Mouse (Mus musculus) testis, postnatal 14 days (tissue): ENCODE data around the gene Arfgap2.
A peak's percentile ranks its signal among the peaks of the same experiment; 100 is the strongest.

Experiments used
- DNase-seq: peaks from one replicate; pipeline ENCODE4 v3.0.0; 2021; ENCODE audit warnings: low spot score

Arfgap2 gene

GRCm38 (mm10) chr2:91259493-91259892 lies 5.3 kb upstream of the Arfgap2 start:
- DNase-seq: no peak

- peak; percentile 15 for DNase-seq
These were observed 798 bp upstream of the Arfgap2 start for GRCm38 (mm10) chr2:91263692-91264660.

GRCm38 (mm10) chr2:91268042-91268441 lies 3.3 kb downstream of the Arfgap2 start:
- no peak for DNase-seq

- DNase-seq: no peak
These were observed 3.9 kb downstream of the Arfgap2 start for GRCm38 (mm10) chr2:91268706-91269105.

GRCm38 (mm10) chr2:91269687-91270133 lies 4.9 kb downstream of the Arfgap2 start:
- no peak for DNase-seq

GRCm38 (mm10) chr2:91278749-91279371 lies 14.1 kb downstream of the Arfgap2 start:
- DNase-seq: no peak

- no peak for DNase-seq
These were observed 14.6 kb downstream of the Arfgap2 start for GRCm38 (mm10) chr2:91279372-91279755.

GRCm38 (mm10) chr2:91281366-91281765 lies 16.6 kb downstream of the Arfgap2 start:
- DNase-seq: no peak

GRCm38 (mm10) chr2:91283972-91284371 lies 19.2 kb downstream of the Arfgap2 start:
- no peak for DNase-seq

- no peak for DNase-seq
These were observed 19.8 kb downstream of the Arfgap2 start for GRCm38 (mm10) chr2:91284375-91285199.

- DNase-seq: peak; percentile 61
These were observed 21.2 kb downstream of the Arfgap2 start for GRCm38 (mm10) chr2:91285885-91286505.

GRCm38 (mm10) chr2:91287563-91287962 lies 22.8 kb downstream of the Arfgap2 start:
- DNase-seq: no peak

- peak; percentile 40 for DNase-seq
These were observed 26.6 kb downstream of the Arfgap2 start for GRCm38 (mm10) chr2:91291197-91292007.

GRCm38 (mm10) chr2:91294226-91294625 lies 29.5 kb downstream of the Arfgap2 start:
- no peak for DNase-seq

- no peak for DNase-seq
These were observed 31.1 kb downstream of the Arfgap2 start for GRCm38 (mm10) chr2:91295895-91296294.

GRCm38 (mm10) chr2:91299156-91299555 lies 34.4 kb downstream of the Arfgap2 start:
- no peak for DNase-seq

- DNase-seq: no peak
These were observed 36.0 kb downstream of the Arfgap2 start for GRCm38 (mm10) chr2:91300784-91301183.

GRCm38 (mm10) chr2:91301836-91302235 lies 37.1 kb downstream of the Arfgap2 start:
- no peak for DNase-seq

GRCm38 (mm10) chr2:91302845-91303244 lies 38.1 kb downstream of the Arfgap2 start:
- no peak for DNase-seq

GRCm38 (mm10) chr2:91305926-91306325 lies 41.2 kb downstream of the Arfgap2 start:
- DNase-seq: no peak

- DNase-seq: no peak
These were observed 41.8 kb downstream of the Arfgap2 start for GRCm38 (mm10) chr2:91306589-91306988.
